Mouse (Mus musculus) C2C12 (cell line): Measurements from ENCODE around the gene Jmjd7. TPM values are rescaled to one million over a fixed set of nuclear protein-coding genes. Genes with fewer than 3 reads are reported as not detected.

Source experiments
- H3K27me3 ChIP-seq: one replicate; pipeline ENCODE4 v1.6.1; 2011; ENCODE audit not compliant: control insufficient read depth, insufficient read depth, insufficient read length
- H3K36me3 ChIP-seq: one replicate; pipeline ENCODE4 v1.6.1; 2011; ENCODE audit not compliant: control insufficient read depth, insufficient read depth
- H3K4me3 ChIP-seq: one replicate; pipeline ENCODE4 v1.5.1; 2011; ENCODE audit warnings: mild to moderate bottlenecking, control low read depth; ENCODE audit not compliant: poor library complexity, insufficient read depth, severe bottlenecking
- H3K79me2 ChIP-seq: one replicate; pipeline ENCODE4 v1.6.1; 2011; ENCODE audit not compliant: control insufficient read depth, insufficient read depth
- H3K79me3 ChIP-seq: one replicate; pipeline ENCODE4 v1.6.1; 2011; ENCODE audit warnings: low read depth, control low read depth
- H3ac ChIP-seq: one replicate; pipeline ENCODE3; 2011; ENCODE audit warnings: low read depth; ENCODE audit not compliant: control insufficient read depth, insufficient read length
- CEBPB ChIP-seq: IDR thresholded peaks from one replicate; pipeline ENCODE4 v1.6.1; 2011; ENCODE audit warnings: low read depth, mild to moderate bottlenecking, control low read depth, moderate library complexity
- CTCF ChIP-seq: IDR thresholded peaks from one replicate; pipeline ENCODE4 v1.5.1; 2011; ENCODE audit not compliant: control insufficient read depth, insufficient read depth, insufficient read length
- FOSL1 ChIP-seq: IDR thresholded peaks from one replicate; pipeline ENCODE4 v1.8.0; 2011; ENCODE audit warnings: mild to moderate bottlenecking, low read length; ENCODE audit not compliant: poor library complexity, insufficient read depth, severe bottlenecking
- MAX ChIP-seq: IDR thresholded peaks from one replicate; pipeline ENCODE4 v1.6.1; 2011; ENCODE audit warnings: mild to moderate bottlenecking, control low read depth
- MYOD1 ChIP-seq: IDR thresholded peaks from one replicate; pipeline ENCODE4 v1.6.1; 2011; ENCODE audit warnings: low read depth; ENCODE audit not compliant: control insufficient read depth, insufficient read length
- MYOG ChIP-seq: IDR thresholded peaks from one replicate; pipeline ENCODE4 v1.6.1; 2011; ENCODE audit not compliant: control insufficient read depth, insufficient read length; ENCODE audit errors: extremely low read depth
- USF1 ChIP-seq: IDR thresholded peaks from one replicate; pipeline ENCODE4 v1.6.1; 2011; ENCODE audit warnings: low read depth, mild to moderate bottlenecking, control low read depth, moderate library complexity
- polyA plus RNA-seq: library from polyadenylated mRNA; unstranded; fragments of >200 nt; fragmentation: generic; extraction: Trizol; gene quantifications from one replicate; pipeline ENCODE4 v1.2.1, GENCODE M21; 2012; ENCODE audit warnings: missing spikeins

The Jmjd7 gene
- polyA plus RNA-seq, 1 experiment, result 8.1 TPM

- no peaks in the 10 kb centered on the region for H3K27me3 ChIP-seq
- TF ChIP-seq USF1, result no peak
- TF ChIP-seq MYOG, result no peak
- TF ChIP-seq FOSL1, result no peak
- TF ChIP-seq CTCF, result no peak
- TF ChIP-seq MAX, result no peak
- TF ChIP-seq CEBPB, result no peak
- no peak for TF ChIP-seq MYOD1
- H3K79me2 ChIP-seq, result no peaks in the 10 kb centered on the region
- no peaks in the 10 kb centered on the region for H3K79me3 ChIP-seq
- no peak overlapping the region for H3K4me3 ChIP-seq
- H3ac ChIP-seq, result no peak overlapping the region
- H3K36me3 ChIP-seq, result no peaks in the 10 kb centered on the region
Observed at GRCm38 (mm10) chr2:119995391-119996281, 31.6 kb upstream of the Jmjd7 start.

- H3ac ChIP-seq, result no peak overlapping the region
- no peaks in the 10 kb centered on the region for H3K27me3 ChIP-seq
- TF ChIP-seq MYOG, result no peak
- no peak for TF ChIP-seq FOSL1
- no peaks in the 10 kb centered on the region for H3K79me3 ChIP-seq
- H3K4me3 ChIP-seq, result no peak overlapping the region
- no peaks in the 10 kb centered on the region for H3K79me2 ChIP-seq
- no peaks in the 10 kb centered on the region for H3K36me3 ChIP-seq
Observed at GRCm38 (mm10) chr2:119997354-119997753, 29.9 kb upstream of the Jmjd7 start.

- H3ac ChIP-seq, result no peak overlapping the region
- no peaks in the 10 kb centered on the region for H3K79me3 ChIP-seq
- no peaks in the 10 kb centered on the region for H3K79me2 ChIP-seq
- no peaks in the 10 kb centered on the region for H3K27me3 ChIP-seq
- H3K4me3 ChIP-seq, result no peak overlapping the region
- TF ChIP-seq MAX (no peak), USF1 (no peak), CEBPB (no peak), MYOD1 (no peak), CTCF (no peak), FOSL1 (no peak), MYOG (no peak)
- no peaks in the 10 kb centered on the region for H3K36me3 ChIP-seq
Observed at GRCm38 (mm10) chr2:119999731-120000130, 27.6 kb upstream of the Jmjd7 start.

- H3ac ChIP-seq, result no peak overlapping the region
- no peaks in the 10 kb centered on the region for H3K79me3 ChIP-seq
- no peaks in the 10 kb centered on the region for H3K79me2 ChIP-seq
- no peaks in the 10 kb centered on the region for H3K27me3 ChIP-seq
- H3K36me3 ChIP-seq, result no peaks in the 10 kb centered on the region
- no peak overlapping the region for H3K4me3 ChIP-seq
- no peak for TF ChIP-seq MYOG
- no peak for TF ChIP-seq CTCF
- no peak for TF ChIP-seq CEBPB
- TF ChIP-seq USF1, result no peak
- TF ChIP-seq MYOD1, result no peak
- no peak for TF ChIP-seq FOSL1
- no peak for TF ChIP-seq MAX
Observed at GRCm38 (mm10) chr2:120000882-120001584, 26.2 kb upstream of the Jmjd7 start.

GRCm38 (mm10) chr2:120001956-120002355 is 25.3 kb upstream of the Jmjd7 start:
- Histone ChIP-seq H3K27me3 (no peaks in the 10 kb centered on the region), H3K4me3 (no peak overlapping the region), H3ac (no peak overlapping the region), H3K36me3 (peaks cover 4% of the 10 kb centered on the region), H3K79me2 (no peaks in the 10 kb centered on the region), H3K79me3 (no peaks in the 10 kb centered on the region)
- TF ChIP-seq CTCF, result no peak
- TF ChIP-seq FOSL1, result no peak
- TF ChIP-seq MYOG, result no peak
- no peak for TF ChIP-seq MAX
- TF ChIP-seq MYOD1, result no peak
- TF ChIP-seq CEBPB, result no peak
- TF ChIP-seq USF1, result no peak

GRCm38 (mm10) chr2:120003970-120004369 is 23.3 kb upstream of the Jmjd7 start:
- Histone ChIP-seq H3ac (no peak overlapping the region), H3K27me3 (no peaks in the 10 kb centered on the region), H3K79me2 (no peaks in the 10 kb centered on the region), H3K4me3 (no peak overlapping the region), H3K36me3 (peaks cover 4% of the 10 kb centered on the region), H3K79me3 (no peaks in the 10 kb centered on the region)
- no peak for TF ChIP-seq CEBPB
- TF ChIP-seq MYOD1, result no peak
- no peak for TF ChIP-seq USF1
- TF ChIP-seq MAX, result no peak
- TF ChIP-seq CTCF, result no peak
- no peak for TF ChIP-seq FOSL1
- no peak for TF ChIP-seq MYOG
